Mouse (Mus musculus): ENCODE measurements around the gene Tmppe. TPM values are rescaled to one million over a fixed set of nuclear protein-coding genes. Genes with fewer than 3 reads are reported as not detected.

Tmppe gene
- total RNA-seq, 4 experiments from 2014 or later: 9.2 to 11.6 (median 10.4) TPM

- no peak for DNase-seq
Observed at GRCm38 (mm10) chr9:114395258-114395657, 5.6 kb upstream of the Tmppe start.

- DNase-seq: no peak
Observed at GRCm38 (mm10) chr9:114399680-114400079, 1.2 kb upstream of the Tmppe start.

GRCm38 (mm10) chr9:114400588-114400948 lies 337 bp upstream of the Tmppe start:
- no peak for DNase-seq

DNA sequence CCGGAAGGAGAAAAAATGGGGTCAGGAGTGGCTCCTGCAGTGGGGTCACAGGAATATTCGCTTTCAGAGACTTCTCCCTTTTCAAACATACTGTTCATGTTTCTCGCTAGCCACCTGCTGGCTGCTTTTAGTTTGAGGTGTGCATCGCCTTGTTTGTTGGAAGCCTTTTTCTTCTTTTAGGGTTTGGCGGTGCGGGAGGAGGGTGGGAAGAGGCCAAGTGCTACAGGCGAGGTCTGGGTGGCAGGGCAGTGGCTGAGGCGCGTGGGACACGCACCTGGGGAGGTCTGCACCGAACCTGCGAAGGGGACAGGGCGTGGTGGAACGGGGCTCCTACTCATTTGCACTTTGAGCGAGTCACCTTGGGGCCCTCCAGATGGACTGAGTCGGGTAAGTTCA lies 778 bp downstream of the Tmppe start:
- no peak for DNase-seq

GRCm38 (mm10) chr9:114407676-114408075 lies 6.8 kb downstream of the Tmppe start:
- DNase-seq: no peak

DNA sequence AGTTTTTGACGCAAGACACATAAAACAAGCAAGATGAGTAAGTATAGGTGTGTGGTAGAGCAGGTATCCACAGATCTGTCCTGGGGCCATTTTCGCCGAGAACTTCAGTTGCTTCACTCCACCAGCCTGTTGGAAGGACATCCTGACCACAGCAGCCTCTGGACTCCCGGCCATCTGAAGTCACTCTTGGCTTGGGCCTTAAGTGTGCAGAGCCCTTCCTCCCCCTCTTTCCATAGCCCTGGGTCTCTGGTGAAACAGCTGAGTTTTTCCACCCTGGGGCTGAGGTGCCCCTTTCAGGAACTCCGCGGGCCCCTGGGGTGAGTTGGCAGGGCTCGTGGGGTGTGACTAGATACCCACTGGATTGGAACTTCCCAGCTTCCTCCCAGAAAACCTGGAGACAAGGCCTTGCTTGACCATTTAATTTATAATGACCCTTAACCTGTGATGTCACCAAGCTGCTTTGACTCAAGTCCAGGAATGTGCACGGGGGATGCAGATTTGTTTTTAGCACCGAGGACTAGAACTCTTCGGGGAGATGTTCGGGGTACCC lies 9.5 kb downstream of the Tmppe start:
- DNase-seq: no peak

- no peak for DNase-seq
Observed at GRCm38 (mm10) chr9:114411295-114411694, 10.4 kb downstream of the Tmppe start.

- no peak for DNase-seq
Observed at GRCm38 (mm10) chr9:114412406-114412805, 11.5 kb downstream of the Tmppe start.

DNA sequence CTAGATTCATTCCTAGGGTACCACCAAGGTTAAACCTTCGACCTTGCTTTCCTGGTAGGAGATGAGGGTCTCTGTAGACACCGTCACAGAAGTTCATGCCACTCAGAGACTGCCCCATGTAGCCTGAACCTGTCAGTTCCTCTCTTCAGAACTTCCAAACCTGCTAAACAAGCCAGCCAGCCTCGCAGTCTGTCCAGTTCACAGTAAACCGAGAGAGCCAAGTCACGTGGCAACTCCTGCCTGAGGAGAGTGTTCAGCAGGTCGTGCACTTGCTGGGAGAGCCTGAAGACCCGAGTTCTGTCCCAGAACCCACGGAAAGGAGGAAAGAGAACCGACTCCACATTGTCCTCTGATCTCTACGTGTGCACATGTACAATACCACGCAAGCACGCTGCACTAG lies 13.0 kb downstream of the Tmppe start:
- no peak for DNase-seq

DNA sequence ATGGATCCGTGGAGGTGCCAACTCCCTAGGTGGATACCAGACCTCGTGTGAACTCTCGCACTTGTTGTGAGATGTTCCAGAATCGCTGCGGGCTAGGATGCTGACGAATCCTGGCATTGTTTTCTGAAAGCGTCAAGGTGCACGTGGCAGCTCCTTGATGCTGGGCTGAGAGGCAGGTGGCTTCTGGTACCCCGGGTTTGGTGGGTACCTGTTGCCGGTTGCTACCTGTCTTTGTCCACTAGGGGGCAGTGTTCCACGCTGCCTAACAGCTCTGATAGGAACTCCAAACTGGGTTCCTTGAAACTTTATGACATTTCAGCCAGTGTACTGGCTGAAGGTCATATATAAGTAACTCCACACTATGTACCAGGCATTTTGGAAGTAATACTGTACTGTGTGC lies 14.8 kb downstream of the Tmppe start:
- DNase-seq: no peak

GRCm38 (mm10) chr9:114416646-114417517 lies 16.0 kb downstream of the Tmppe start:
- no peak for DNase-seq

DNA sequence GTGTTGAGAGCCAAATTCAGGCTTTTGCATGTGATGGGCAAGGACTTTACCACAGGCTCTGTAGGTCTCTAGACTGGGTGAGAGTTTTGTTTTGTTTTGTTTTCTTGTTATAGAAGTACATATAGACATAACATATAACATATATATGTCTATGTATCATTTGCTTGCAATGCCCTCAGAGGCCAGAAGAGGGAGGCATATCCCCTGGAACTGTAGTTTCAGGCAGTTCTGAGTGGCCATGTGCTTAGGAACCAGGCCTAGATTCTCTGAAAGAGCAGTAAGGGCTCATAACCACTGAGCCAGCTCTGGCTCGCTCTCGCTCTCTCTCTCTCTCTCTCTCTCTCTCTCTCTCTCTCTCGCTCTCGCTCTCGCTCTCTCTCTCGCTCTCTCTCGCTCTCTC lies 17.3 kb downstream of the Tmppe start:
- no peak for DNase-seq

- no peak for DNase-seq
Observed at GRCm38 (mm10) chr9:114420443-114420842, 19.5 kb downstream of the Tmppe start.

- DNase-seq: no peak
Observed at GRCm38 (mm10) chr9:114421045-114421444, 20.1 kb downstream of the Tmppe start.

DNA sequence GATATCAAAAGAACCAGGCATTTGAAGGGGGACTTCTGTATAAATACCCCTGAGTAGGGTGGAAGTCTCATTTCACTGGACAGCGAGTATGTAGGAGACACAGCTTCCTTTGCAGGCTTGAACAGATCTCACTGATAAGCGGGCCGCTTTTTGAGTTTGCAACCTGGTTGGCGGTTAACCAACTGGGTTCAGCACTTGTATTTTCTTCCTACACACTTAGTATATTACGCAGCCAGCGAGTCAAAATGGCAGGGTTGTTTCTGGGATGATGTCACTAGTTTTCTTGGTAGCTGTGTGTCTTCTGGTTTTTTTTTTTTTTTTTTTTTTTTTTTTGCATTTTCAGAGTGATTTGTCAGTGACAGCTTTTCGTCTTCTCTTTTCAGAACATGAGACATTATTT lies 20.9 kb downstream of the Tmppe start:
- no peak for DNase-seq

DNA sequence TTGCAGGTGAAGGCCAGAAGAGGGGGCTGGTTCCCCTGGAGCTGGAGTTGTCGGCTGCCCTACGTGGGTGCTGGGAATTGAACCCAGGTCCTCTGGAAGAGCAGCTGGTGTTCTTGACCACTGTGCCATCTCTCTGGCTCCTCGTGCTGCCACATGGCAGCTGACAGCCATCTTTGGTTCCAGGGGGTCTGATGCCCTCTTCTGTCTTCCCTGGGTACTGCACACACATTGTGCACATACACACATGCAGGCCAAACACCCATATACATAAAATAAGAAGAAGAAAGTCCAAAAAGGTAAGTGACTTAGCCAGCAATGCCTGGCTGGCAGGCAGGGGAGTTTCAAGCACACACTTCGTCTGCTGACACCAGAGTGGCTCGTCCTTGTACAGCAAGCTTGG lies 24.7 kb downstream of the Tmppe start:
- DNase-seq: no peak

- DNase-seq: no peak
Observed at GRCm38 (mm10) chr9:114426201-114426600, 25.3 kb downstream of the Tmppe start.

GRCm38 (mm10) chr9:114427425-114427824 lies 26.5 kb downstream of the Tmppe start:
- no peak for DNase-seq

DNA sequence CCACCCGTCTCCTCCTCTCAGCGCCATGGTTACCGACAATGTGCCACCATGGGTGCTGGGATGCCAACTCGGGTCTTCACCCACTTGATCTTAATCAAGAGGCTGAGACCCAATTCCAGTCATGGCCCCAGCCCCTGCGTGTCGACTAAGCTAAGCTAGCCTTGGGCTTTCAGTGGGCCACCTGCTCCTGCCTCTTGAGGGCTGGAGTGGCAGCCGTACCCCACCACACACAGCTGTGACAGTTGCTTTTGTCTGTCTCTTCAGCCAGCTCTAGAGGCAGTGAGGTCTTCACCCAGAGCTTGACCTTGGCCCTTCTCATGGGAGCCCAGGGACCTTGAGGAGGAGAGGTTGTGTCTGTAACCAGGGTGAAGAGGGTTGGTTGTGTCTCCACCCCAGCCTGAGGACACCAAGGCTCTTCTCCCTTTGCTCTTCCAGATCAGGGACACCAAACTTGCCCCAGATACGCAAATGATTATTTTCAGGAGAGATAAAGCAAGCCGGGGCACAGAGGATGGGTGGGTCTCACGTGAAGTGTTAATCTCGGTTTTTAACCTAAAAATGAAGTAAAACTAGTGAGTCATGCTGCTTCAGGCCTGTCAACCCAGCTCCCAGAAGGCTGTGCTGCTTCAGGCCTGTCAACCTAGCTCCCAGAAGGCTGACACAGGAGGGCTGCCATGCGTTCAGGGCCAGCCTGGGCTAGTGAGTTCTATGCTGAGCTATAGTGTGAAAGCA lies 27.4 kb downstream of the Tmppe start:
- no peak for DNase-seq

- DNase-seq: no peak
Observed at GRCm38 (mm10) chr9:114435668-114436067, 34.8 kb downstream of the Tmppe start.

GRCm38 (mm10) chr9:114440548-114440947 lies 39.6 kb downstream of the Tmppe start:
- no peak for DNase-seq

GRCm38 (mm10) chr9:114442225-114442624 lies 41.3 kb downstream of the Tmppe start:
- DNase-seq: no peak

DNA sequence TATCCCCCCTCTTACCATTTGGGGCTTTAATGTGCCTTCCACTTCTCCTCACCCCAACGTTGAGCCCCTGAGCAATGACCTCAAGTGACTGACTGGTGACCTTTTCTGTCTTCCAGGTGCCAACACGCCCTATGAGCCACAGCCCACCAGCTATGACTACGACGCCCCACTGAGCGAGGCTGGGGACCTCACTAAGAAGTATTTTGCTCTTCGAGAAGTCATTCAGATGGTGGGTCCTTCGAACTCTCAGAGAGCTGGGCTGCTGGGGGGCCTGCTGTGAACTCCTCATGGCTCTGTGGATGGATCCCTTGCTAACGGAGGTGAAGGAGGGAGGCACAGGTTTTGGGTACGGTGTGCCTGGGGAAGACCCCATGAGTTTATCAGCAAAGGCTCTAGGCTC lies 42.0 kb downstream of the Tmppe start:
- no peak for DNase-seq

DNA sequence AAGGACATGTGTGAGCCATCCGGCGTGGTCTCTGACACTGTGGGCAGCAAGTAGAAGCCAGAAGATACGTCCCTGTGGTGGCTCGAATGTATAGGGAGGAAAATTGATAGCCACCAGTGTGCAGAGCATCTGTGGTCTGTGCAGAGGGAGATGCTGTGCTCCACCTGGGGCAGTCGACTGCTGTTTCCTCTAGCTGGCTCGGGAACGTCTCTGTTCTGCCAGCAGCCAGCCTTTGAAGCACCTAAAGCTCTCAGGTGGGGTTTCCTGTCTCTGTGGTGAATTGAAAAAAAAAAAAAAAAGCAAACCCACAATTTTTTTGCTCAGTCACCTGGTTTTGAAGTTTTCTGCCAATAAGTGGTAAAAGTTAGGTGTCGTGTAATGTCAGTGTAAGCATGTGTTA lies 42.4 kb downstream of the Tmppe start:
- DNase-seq: no peak

All from adrenal gland, adult 8-10 months (tissue).